Mouse (Mus musculus) ES-Bruce4 (cell line): ENCODE measurements around the gene Wdr4. TPM values are rescaled to one million over a fixed set of nuclear protein-coding genes. Genes with fewer than 3 reads are reported as not detected.

ENCODE experiments used
- H3K27ac ChIP-seq: 2 replicates; pipeline ENCODE4 v1.5.1; 2012; ENCODE audit warnings: low read length, inconsistent platforms; ENCODE audit not compliant: insufficient read depth
- H3K27me3 ChIP-seq: 2 replicates; pipeline ENCODE4 v1.6.1; 2012; ENCODE audit warnings: mild to moderate bottlenecking, low read length, inconsistent platforms; ENCODE audit not compliant: control insufficient read depth, poor library complexity, insufficient read depth, severe bottlenecking
- H3K36me3 ChIP-seq: 2 replicates; pipeline ENCODE4 v1.6.1; 2012; ENCODE audit warnings: inconsistent platforms, mild to moderate bottlenecking, low read length, moderate library complexity; ENCODE audit not compliant: control insufficient read depth, poor library complexity, insufficient read depth, severe bottlenecking
- H3K4me1 ChIP-seq: one replicate; pipeline ENCODE4 v1.8.1; 2011; ENCODE audit warnings: low read length; ENCODE audit not compliant: control insufficient read depth, insufficient read depth
- H3K4me3 ChIP-seq: 2 replicates; pipeline ENCODE4 v1.5.1; 2011; ENCODE audit warnings: low read depth, mild to moderate bottlenecking, low read length
- H3K9ac ChIP-seq: 2 replicates; pipeline ENCODE4 v1.6.1; 2012; ENCODE audit warnings: low read depth, mild to moderate bottlenecking, inconsistent platforms; ENCODE audit not compliant: poor library complexity, severe bottlenecking
- H3K9me3 ChIP-seq: replicated peaks from 2 replicates; pipeline ENCODE4 v1.6.1; 2012; ENCODE audit warnings: mild to moderate bottlenecking, low read length, inconsistent platforms; ENCODE audit not compliant: control insufficient read depth, poor library complexity, insufficient read depth, severe bottlenecking
- CTCF ChIP-seq: IDR thresholded peaks from one replicate; pipeline ENCODE4 v1.8.1; 2011; ENCODE audit warnings: low read depth, low read length
- EP300 ChIP-seq: IDR thresholded peaks from 2 replicates; pipeline ENCODE4 v1.6.1; 2011; ENCODE audit warnings: low read depth, low read length; ENCODE audit not compliant: insufficient read depth
- POLR2A ChIP-seq: IDR thresholded peaks from one replicate; pipeline ENCODE4 v1.8.1; 2011; ENCODE audit warnings: low read length; ENCODE audit not compliant: insufficient read depth
- polyA plus RNA-seq: library from polyadenylated mRNA; stranded (reverse); fragments of >200 nt; gene quantifications from 2 replicates; pipeline ENCODE4 v1.2.4, GENCODE M21; 2011; ENCODE audit warnings: low read depth; ENCODE audit not compliant: missing spikeins, insufficient read depth, insufficient read length

The Wdr4 gene
- polyA plus RNA-seq, 1 experiment = 25.0 TPM

- no peaks in the 10 kb centered on the region for H3K4me1 ChIP-seq
- no peak overlapping the region for H3K27ac ChIP-seq
- H3K9me3 ChIP-seq = peaks cover 28% of the 10 kb centered on the region
- H3K27me3 ChIP-seq = no peaks in the 10 kb centered on the region
- no peaks in the 10 kb centered on the region for H3K36me3 ChIP-seq
- H3K4me3 ChIP-seq = no peak overlapping the region
- H3K9ac ChIP-seq = no peak overlapping the region
- no peak for TF ChIP-seq EP300
- TF ChIP-seq POLR2A = no peak
- no peak for TF ChIP-seq CTCF
Observed at GRCm38 (mm10) chr17:31549389-31549788, 29.6 kb upstream of the Wdr4 start.

- H3K27me3 ChIP-seq = no peaks in the 10 kb centered on the region
- no peaks in the 10 kb centered on the region for H3K4me1 ChIP-seq
- H3K9ac ChIP-seq = no peak overlapping the region
- peaks cover 19% of the 10 kb centered on the region for H3K9me3 ChIP-seq
- H3K36me3 ChIP-seq = no peaks in the 10 kb centered on the region
- no peak for TF ChIP-seq POLR2A
- TF ChIP-seq CTCF = no peak
- no peak for TF ChIP-seq EP300
- no peak overlapping the region for H3K4me3 ChIP-seq
- no peak overlapping the region for H3K27ac ChIP-seq
Observed at GRCm38 (mm10) chr17:31547974-31548373, 28.2 kb upstream of the Wdr4 start.

- Histone ChIP-seq H3K36me3 (no peaks in the 10 kb centered on the region), H3K4me1 (no peaks in the 10 kb centered on the region), H3K27me3 (no peaks in the 10 kb centered on the region), H3K4me3 (no peak overlapping the region), H3K9ac (no peak overlapping the region), H3K27ac (no peak overlapping the region), H3K9me3 (peaks cover 8% of the 10 kb centered on the region; the same call in 1 of the 2 replicates)
- TF ChIP-seq EP300 (no peak), POLR2A (no peak), CTCF (no peak)
Observed at GRCm38 (mm10) chr17:31546444-31547196, 26.8 kb upstream of the Wdr4 start.

GRCm38 (mm10) chr17:31543574-31543973, 23.8 kb upstream of the Wdr4 start:
- H3K36me3 ChIP-seq = no peaks in the 10 kb centered on the region

GRCm38 (mm10) chr17:31541460-31541831, 21.7 kb upstream of the Wdr4 start:
- Histone ChIP-seq H3K4me1 (no peaks in the 10 kb centered on the region), H3K9ac (no peak overlapping the region), H3K36me3 (no peaks in the 10 kb centered on the region), H3K27ac (no peak overlapping the region), H3K27me3 (no peaks in the 10 kb centered on the region), H3K4me3 (no peak overlapping the region), H3K9me3 (no peaks in the 10 kb centered on the region)
- TF ChIP-seq POLR2A = no peak
- TF ChIP-seq CTCF = no peak
- no peak for TF ChIP-seq EP300

More at GRCm38 (mm10) chr17:31543574-31543973, 23.8 kb upstream of the Wdr4 start:
- H3K9ac ChIP-seq = no peak overlapping the region
- no peaks in the 10 kb centered on the region for H3K27me3 ChIP-seq
- TF ChIP-seq CTCF = no peak
- no peak for TF ChIP-seq POLR2A
- TF ChIP-seq EP300 = no peak
- H3K9me3 ChIP-seq = no peaks in the 10 kb centered on the region
- no peak overlapping the region for H3K4me3 ChIP-seq
- no peaks in the 10 kb centered on the region for H3K4me1 ChIP-seq
- no peak overlapping the region for H3K27ac ChIP-seq

GRCm38 (mm10) chr17:31540809-31541459, 21.2 kb upstream of the Wdr4 start:
- Histone ChIP-seq H3K27ac (no peak overlapping the region), H3K36me3 (no peaks in the 10 kb centered on the region), H3K4me1 (no peaks in the 10 kb centered on the region), H3K9ac (no peak overlapping the region), H3K4me3 (no peak overlapping the region), H3K9me3 (no peaks in the 10 kb centered on the region), H3K27me3 (no peaks in the 10 kb centered on the region)
- no peak for TF ChIP-seq CTCF
- TF ChIP-seq POLR2A = no peak
- TF ChIP-seq EP300 = no peak
